Mouse (Mus musculus) monocyte, adult 2 months (primary cell): ENCODE measurements around the gene Mms19.

Experiments used
- DNase-seq, 2 experiments: peaks; one replicate each; pipeline ENCODE4 v3.0.0; 2022; ENCODE audit warnings: low spot score in 2 of 2, low read depth in 1 of 2

Gene Mms19

GRCm38 (mm10) chr19:41998770-41999548 lies 18.0 kb upstream of the Mms19 start:
- DNase-seq: no peak

GRCm38 (mm10) chr19:41997090-41997489 lies 16.1 kb upstream of the Mms19 start:
- no peak for DNase-seq

DNA sequence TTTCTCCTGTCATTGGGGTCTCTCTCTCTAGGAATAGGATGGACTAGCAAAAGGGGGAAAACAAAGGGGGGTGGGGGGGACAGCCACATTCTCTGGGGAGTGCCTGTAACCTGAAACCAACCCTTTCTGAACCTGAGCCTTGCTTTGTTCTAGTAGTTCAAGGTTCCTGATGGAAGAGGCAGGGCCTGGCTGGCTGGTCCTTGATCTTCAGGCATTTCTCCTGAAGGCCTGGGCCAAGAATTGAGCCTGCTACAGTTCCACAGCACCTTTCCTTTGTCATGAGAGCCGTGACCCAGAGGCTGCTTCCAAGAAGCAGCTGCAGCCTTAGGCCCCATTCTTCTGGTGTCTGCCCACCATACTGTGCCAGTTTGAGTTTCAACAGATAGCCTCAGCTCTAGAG lies 14.5 kb upstream of the Mms19 start:
- DNase-seq: no peak

GRCm38 (mm10) chr19:41994023-41994422 lies 13.1 kb upstream of the Mms19 start:
- DNase-seq: no peak

GRCm38 (mm10) chr19:41993484-41993883 lies 12.5 kb upstream of the Mms19 start:
- no peak for DNase-seq

DNA sequence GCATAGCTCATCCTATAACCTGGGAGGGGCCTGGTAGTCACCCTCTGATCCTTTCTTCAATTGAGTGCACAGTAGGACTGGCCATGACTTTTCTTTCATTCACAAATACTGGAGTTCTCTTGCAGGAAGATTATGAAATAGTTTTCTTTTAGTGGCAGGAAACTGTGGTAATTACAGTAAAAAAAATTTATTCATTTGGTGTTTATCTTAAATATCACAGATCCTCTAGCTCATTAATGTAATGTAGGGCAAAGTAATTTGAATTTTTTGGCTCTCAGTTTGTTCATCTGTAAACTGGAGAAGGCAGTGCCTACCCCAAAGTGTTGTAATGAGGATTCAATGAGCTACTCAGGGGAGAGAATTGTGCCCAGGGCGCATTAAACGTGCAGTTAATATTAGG lies 12.0 kb upstream of the Mms19 start:
- DNase-seq: no peak

- DNase-seq: no peak
Observed at GRCm38 (mm10) chr19:41991926-41992477, 11.0 kb upstream of the Mms19 start.

GRCm38 (mm10) chr19:41989810-41990209 lies 8.9 kb upstream of the Mms19 start:
- peak in 1 of 2 experiments; percentile 19 for DNase-seq

DNA sequence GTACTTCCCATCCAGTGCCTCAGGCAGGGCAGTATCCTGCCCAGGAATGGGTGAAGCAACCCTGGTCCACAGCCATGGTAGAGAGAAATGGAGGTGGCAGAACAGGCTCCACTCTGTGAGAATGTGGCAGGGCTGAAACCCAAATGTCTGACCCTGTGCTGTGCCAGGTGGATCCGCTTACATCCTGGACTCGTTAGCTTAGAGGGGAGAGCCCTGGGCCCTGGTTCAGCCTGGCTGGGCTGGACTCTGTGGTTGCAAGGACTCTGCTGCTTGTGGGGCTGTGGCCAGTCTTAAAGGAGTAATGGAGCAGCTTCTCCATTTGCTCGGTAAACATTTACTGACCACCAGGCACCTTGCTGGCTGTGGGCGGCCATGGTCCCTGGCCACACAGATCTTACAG lies 6.2 kb upstream of the Mms19 start:
- DNase-seq: no peak

DNA sequence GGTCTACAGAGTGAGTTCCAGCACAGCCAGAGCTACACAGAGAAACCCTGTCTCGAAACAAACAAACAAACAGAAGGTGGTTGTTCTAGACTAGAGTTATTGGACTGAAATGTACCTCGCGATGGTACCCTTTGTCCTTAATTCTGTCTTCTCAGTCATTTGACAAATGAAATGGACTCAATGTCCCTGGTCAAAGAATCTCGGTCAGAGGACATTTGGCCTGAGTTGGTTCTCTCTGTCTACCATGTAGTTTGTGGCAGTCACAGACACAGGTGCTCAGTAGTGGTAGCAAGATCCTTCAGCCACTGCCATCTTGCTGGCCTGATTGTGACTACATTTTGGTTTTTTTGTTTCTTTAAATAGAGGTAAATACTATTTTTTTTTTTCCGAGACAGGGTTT lies 5.0 kb upstream of the Mms19 start:
- DNase-seq: no peak

DNA sequence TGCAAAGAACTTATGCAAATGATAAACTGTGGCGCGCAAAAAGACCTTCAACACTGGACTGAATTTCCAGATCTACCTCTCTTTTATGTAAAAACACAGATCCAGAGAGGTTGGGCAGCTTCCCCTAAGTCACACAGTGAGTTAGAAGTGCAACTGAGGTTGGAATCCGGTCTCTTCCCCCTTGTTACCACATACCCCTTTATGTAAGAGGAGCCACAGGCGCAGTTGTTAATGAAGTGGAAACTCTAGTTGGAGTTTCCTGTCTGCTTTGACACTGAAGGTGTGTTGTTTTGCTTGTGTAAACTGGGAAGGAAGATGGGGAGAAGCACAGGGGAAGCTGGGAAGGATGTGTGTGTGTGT lies 1.8 kb upstream of the Mms19 start:
- peak in 1 of 2 experiments; percentile 14 for DNase-seq

- no peak for DNase-seq
Observed at GRCm38 (mm10) chr19:41981931-41982790, 1.2 kb upstream of the Mms19 start.

DNA sequence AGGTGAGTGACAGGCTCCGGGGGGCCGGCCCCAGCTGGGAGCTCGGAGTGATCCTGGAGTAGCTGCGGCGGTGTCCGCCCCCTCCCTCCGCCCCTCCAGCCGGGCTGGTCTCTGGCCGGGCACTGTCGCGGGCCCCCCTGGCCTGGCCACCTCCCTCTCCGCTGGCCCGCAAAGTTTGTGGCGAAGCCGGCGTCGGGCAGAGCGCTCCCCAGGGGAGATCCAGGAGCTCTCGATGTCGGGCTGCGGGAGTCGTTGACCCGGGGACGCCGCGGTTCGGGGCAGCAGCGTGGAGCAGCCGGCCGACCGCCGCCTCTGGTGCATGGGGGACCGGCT lies 604 bp upstream of the Mms19 start, which contains the start of gene Ubtd1:
Gene Ubtd1, plus strand, starts transcription at position 169 of the 333 bp plus-strand sequence.
- no peak for DNase-seq

- no peak for DNase-seq
Observed at GRCm38 (mm10) chr19:41980422-41980818, 537 bp downstream of the Mms19 start.

GRCm38 (mm10) chr19:41973891-41974794 lies 6.8 kb downstream of the Mms19 start:
- DNase-seq: no peak

GRCm38 (mm10) chr19:41969618-41970017 lies 11.3 kb downstream of the Mms19 start:
- no peak for DNase-seq

- DNase-seq: no peak
Observed at GRCm38 (mm10) chr19:41953574-41953973, 27.4 kb downstream of the Mms19 start.

- no peak for DNase-seq
Observed at GRCm38 (mm10) chr19:41952287-41952686, 28.7 kb downstream of the Mms19 start.

DNA sequence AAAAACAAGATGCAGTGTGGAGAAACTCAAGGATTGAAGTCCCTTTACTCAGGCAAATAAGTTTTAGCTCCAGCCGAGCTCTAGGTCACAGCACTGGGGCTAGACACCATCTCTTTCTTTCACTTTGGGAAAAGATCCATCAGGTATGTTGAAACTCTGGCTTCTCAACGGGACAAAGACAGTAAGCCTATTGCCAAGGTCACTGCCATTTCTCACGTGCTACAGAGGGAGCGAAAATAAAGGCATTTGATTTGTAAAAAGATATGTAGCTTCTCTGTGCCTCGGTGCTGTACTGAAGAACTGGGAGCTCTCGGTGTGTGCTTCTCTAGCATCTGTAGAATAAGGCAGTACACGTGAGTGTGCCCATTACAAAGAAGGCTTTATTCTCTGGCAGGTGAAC lies 37.1 kb downstream of the Mms19 start:
- no peak for DNase-seq

- DNase-seq: no peak
Observed at GRCm38 (mm10) chr19:41938539-41938938, 42.4 kb downstream of the Mms19 start.

- no peak for DNase-seq
Observed at GRCm38 (mm10) chr19:41935921-41936320, 45.0 kb downstream of the Mms19 start.
